Mouse (Mus musculus) small intestine, adult 2 months (tissue): ENCODE measurements at regions not wholly inside any gene's neighbourhood (a gene's known extent, or its start where the extent isn't known, plus 50 kb on each side); places are given as distances from the start of the nearest gene placed in this dataset.

Experiments
- H3K27ac ChIP-seq: fragments of 200-500 bp; 2 replicates; pipeline ENCODE4 v1.5.1; 2012; ENCODE audit warnings: low read depth, low read length, control low read depth, inconsistent platforms; ENCODE audit not compliant: insufficient read depth
- H3K27me3 ChIP-seq: fragments of 200-500 bp; 2 replicates; pipeline ENCODE4 v1.6.1; 2012; ENCODE audit warnings: mild to moderate bottlenecking, moderate library complexity, low read length, inconsistent platforms; ENCODE audit not compliant: control insufficient read depth, insufficient read depth
- H3K36me3 ChIP-seq: fragments of 200-500 bp; 2 replicates; pipeline ENCODE4 v1.6.1; 2012; ENCODE audit warnings: mild to moderate bottlenecking, low read length, control low read depth, inconsistent platforms; ENCODE audit not compliant: control insufficient read depth, insufficient read depth
- H3K4me1 ChIP-seq: fragments of 200-500 bp; 2 replicates; pipeline ENCODE4 v1.6.1; 2012; ENCODE audit warnings: low read length, inconsistent platforms, mixed read lengths; ENCODE audit not compliant: control insufficient read depth, insufficient read depth, insufficient read length
- H3K4me3 ChIP-seq: fragments of 200-500 bp; 2 replicates; pipeline ENCODE4 v1.5.1; 2012; ENCODE audit warnings: low read depth, mild to moderate bottlenecking, control low read depth, inconsistent platforms, low read length, moderate library complexity
- CTCF ChIP-seq: fragments of 200-500 bp; IDR thresholded peaks from 2 replicates; pipeline ENCODE4 v1.5.1; 2012; ENCODE audit warnings: low read depth, mild to moderate bottlenecking, control low read depth, inconsistent platforms, low read length, moderate library complexity, mixed read lengths; ENCODE audit not compliant: insufficient replicate concordance, insufficient read length; ENCODE audit errors: extremely low read depth
- POLR2A ChIP-seq: fragments of 200-500 bp; IDR thresholded peaks from 2 replicates; pipeline ENCODE4 v1.6.1; 2012; ENCODE audit warnings: low read depth, mild to moderate bottlenecking, control low read depth, inconsistent platforms, low read length, moderate library complexity
- WGBS: fragments of 180-500 bp; shearing (Covaris S2); methylation state at CpG from one replicate; pipeline ENCODE4 v1.1.7; 2018; 5-methylcytosine and 5-hydroxymethylcytosine counted together

- TF ChIP-seq POLR2A = no peak
- no peak for TF ChIP-seq CTCF
- Histone ChIP-seq H3K4me3 (no peak overlapping the region), H3K27me3 (no peaks in the 10 kb centered on the region), H3K4me1 (no peaks in the 10 kb centered on the region), H3K27ac (no peak overlapping the region), H3K36me3 (no peaks in the 10 kb centered on the region)
- 78% methylated on average over 2 of the region's 2 CpGs for WGBS
Measured at GRCm38 (mm10) chr5:133743606-133744005, 355.9 kb upstream of the Castor2 start.

- no peaks in the 10 kb centered on the region for H3K27me3 ChIP-seq
- 71% methylated on average over 4 of the region's 4 CpGs for WGBS
- H3K36me3 ChIP-seq = no peaks in the 10 kb centered on the region
- H3K4me3 ChIP-seq = no peak overlapping the region
- TF ChIP-seq CTCF (no peak), POLR2A (no peak)
- no peaks in the 10 kb centered on the region for H3K4me1 ChIP-seq
- H3K27ac ChIP-seq = no peak overlapping the region
Measured at GRCm38 (mm10) chr5:133731871-133732270, 367.6 kb upstream of the Castor2 start.

GRCm38 (mm10) chr5:133718187-133719078 is 381.1 kb upstream of the Castor2 start:
- Histone ChIP-seq H3K27me3 (no peaks in the 10 kb centered on the region), H3K36me3 (no peaks in the 10 kb centered on the region), H3K4me1 (no peaks in the 10 kb centered on the region), H3K27ac (no peak overlapping the region), H3K4me3 (no peak overlapping the region)
- WGBS = 68% methylated on average over 10 of the region's 10 CpGs
- TF ChIP-seq POLR2A (no peak), CTCF (no peak)

GRCm38 (mm10) chr5:133715830-133716229 is 383.7 kb upstream of the Castor2 start:
- TF ChIP-seq CTCF (no peak), POLR2A (no peak)
- no peaks in the 10 kb centered on the region for H3K36me3 ChIP-seq
- no peak overlapping the region for H3K27ac ChIP-seq
- no peak overlapping the region for H3K4me3 ChIP-seq
- H3K4me1 ChIP-seq = no peaks in the 10 kb centered on the region
- 36% methylated on average over 1 of the region's 1 CpGs for WGBS
- no peaks in the 10 kb centered on the region for H3K27me3 ChIP-seq

GRCm38 (mm10) chr5:133712652-133713051 is 386.9 kb upstream of the Castor2 start:
- H3K27ac ChIP-seq = no peak overlapping the region
- 34% methylated on average over 3 of the region's 3 CpGs for WGBS
- H3K36me3 ChIP-seq = no peaks in the 10 kb centered on the region
- H3K4me1 ChIP-seq = no peaks in the 10 kb centered on the region
- H3K4me3 ChIP-seq = no peak overlapping the region
- no peaks in the 10 kb centered on the region for H3K27me3 ChIP-seq
- TF ChIP-seq CTCF = no peak
- TF ChIP-seq POLR2A = no peak

- 76% methylated on average over 8 of the region's 8 CpGs for WGBS
- Histone ChIP-seq H3K27me3 (no peaks in the 10 kb centered on the region), H3K4me3 (no peak overlapping the region), H3K4me1 (no peaks in the 10 kb centered on the region), H3K36me3 (no peaks in the 10 kb centered on the region), H3K27ac (no peak overlapping the region)
- TF ChIP-seq POLR2A (no peak), CTCF (no peak)
Measured at GRCm38 (mm10) chr5:133708881-133709280, 390.6 kb upstream of the Castor2 start.

- no peaks in the 10 kb centered on the region for H3K4me1 ChIP-seq
- no peaks in the 10 kb centered on the region for H3K27me3 ChIP-seq
- no peak overlapping the region for H3K27ac ChIP-seq
- H3K36me3 ChIP-seq = no peaks in the 10 kb centered on the region
- WGBS = 91% methylated on average over 2 of the region's 2 CpGs
- H3K4me3 ChIP-seq = no peak overlapping the region
- TF ChIP-seq CTCF (no peak), POLR2A (no peak)
Measured at GRCm38 (mm10) chr5:133686206-133686605, 413.3 kb upstream of the Castor2 start.
